Mouse (Mus musculus): ENCODE measurements around the gene Ctso.

DNA sequence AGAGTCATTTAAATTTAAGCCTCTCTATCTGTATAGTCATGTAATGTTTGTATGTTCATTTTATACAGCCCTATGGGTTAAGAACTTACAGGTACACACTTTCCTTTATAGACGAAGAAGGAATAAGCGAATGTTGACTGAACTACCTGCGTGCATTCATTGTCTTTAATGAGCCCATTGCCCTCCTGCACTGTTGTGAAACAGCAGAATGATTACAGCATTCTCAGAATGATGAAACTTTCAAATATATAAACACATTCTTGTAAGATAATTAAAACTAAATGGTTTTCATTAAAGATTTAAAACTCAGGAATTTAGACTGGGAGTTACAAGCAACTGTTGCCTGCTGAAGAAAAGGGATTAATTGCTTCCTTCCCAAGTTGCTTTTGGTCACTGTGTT is 55.2 kb downstream of the Ctso start:
- TF ChIP-seq POLR2A (IDR thresholded peaks at IDR 0.05; ENCODE audit: borderline replicate concordance, low read depth, low read length) (no peak), CTCF (IDR thresholded peaks at IDR 0.05; ENCODE audit: low read depth, low read length) (no peak)

Data from bone marrow macrophage, adult 2 months (primary cell).